In the genomic region with DNA sequence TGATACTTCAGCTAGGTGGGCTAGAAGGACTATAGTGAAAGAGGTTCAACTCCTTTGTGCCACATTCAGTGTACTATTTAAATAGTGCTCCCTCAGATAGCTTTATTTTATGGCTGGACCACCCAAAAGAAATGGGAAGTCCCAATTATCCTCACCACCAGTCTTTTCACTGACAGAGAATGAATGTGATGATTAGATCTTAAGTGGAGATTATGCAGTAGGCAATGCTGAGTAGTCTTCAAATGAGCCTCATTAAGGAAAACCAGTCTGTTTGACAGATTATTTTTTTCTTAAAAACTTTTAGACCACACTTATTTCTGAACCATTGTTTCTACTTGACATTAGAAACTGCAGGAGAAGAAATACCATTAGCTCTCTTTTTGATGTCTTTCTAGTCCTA, we compare ENCODE assay signal across 32 mouse cellular contexts.
"Had no signal": no experiment of that assay in that cellular context is flagged by ENCODE, and none has a peak within 500 bp of the region (broad histone marks: within the 10 kb centered on the region; RNA-seq: fewer than 3 reads in every experiment).

No protein-coding gene starts in this region.

- H3K27ac ChIP-seq: left cerebral cortex, adult 2 months; limb, embryonic 10.5 days; limb, embryonic 12.5 days; limb, embryonic 13.5 days; limb, embryonic 15.5 days; liver, embryonic 12.5 days; liver, embryonic 13.5 days; liver, embryonic 14.5 days; liver, embryonic 15.5 days; lung, embryonic 15.5 days; macrophage; midbrain, embryonic 10.5 days; midbrain, embryonic 12.5 days; midbrain, embryonic 13.5 days; midbrain, embryonic 15.5 days had no signal

- DNase-seq: left cerebral cortex, postnatal 4 days; liver; liver, embryonic 13.5 days; liver, postnatal 0 days; lung, adult 18-20 months; lung, adult 2 months; lung, embryonic 14.5 days; lung, postnatal 10 days; lung, postnatal 14 days; lung, postnatal 36 days; lung, postnatal 4 days; midbrain, embryonic 14.5 days had no signal

- H3K36me3 ChIP-seq: limb, embryonic 10.5 days; limb, embryonic 12.5 days; limb, embryonic 13.5 days; limb, embryonic 15.5 days; liver, embryonic 12.5 days; liver, embryonic 13.5 days; liver, embryonic 15.5 days; lung, embryonic 15.5 days; midbrain, embryonic 10.5 days; midbrain, embryonic 12.5 days; midbrain, embryonic 13.5 days; midbrain, embryonic 15.5 days had no signal

- H3K9ac ChIP-seq: limb, embryonic 12.5 days; limb, embryonic 13.5 days; limb, embryonic 15.5 days; liver, embryonic 12.5 days; liver, embryonic 13.5 days; liver, embryonic 14.5 days; liver, embryonic 15.5 days; liver, postnatal 0 days; lung, embryonic 14.5 days; lung, embryonic 15.5 days; midbrain, embryonic 12.5 days; midbrain, embryonic 13.5 days; midbrain, embryonic 15.5 days had no signal

- ATAC-seq: liver, embryonic 12.5 days; liver, postnatal 0 days; lung, postnatal 0 days; midbrain, embryonic 13.5 days; midbrain, embryonic 15.5 days; midbrain, embryonic 16.5 days had no signal

- H3K4me3 ChIP-seq: left cerebral cortex, adult 2 months; limb, embryonic 10.5 days; limb, embryonic 12.5 days; limb, embryonic 13.5 days; limb, embryonic 15.5 days; liver, embryonic 12.5 days; liver, embryonic 13.5 days; liver, embryonic 15.5 days; lung, embryonic 15.5 days; megakaryocyte, embryonic 14.5 days; midbrain, embryonic 10.5 days; midbrain, embryonic 12.5 days; midbrain, embryonic 13.5 days; midbrain, embryonic 15.5 days; myocyte had no signal

- H3K4me2 ChIP-seq: limb, embryonic 12.5 days; limb, embryonic 13.5 days; limb, embryonic 15.5 days; liver, embryonic 11.5 days; liver, embryonic 12.5 days; liver, embryonic 13.5 days; liver, embryonic 15.5 days; lung, embryonic 14.5 days; lung, embryonic 15.5 days; midbrain, embryonic 11.5 days; midbrain, embryonic 12.5 days; midbrain, embryonic 13.5 days; midbrain, embryonic 15.5 days had no signal

- H3K9me3 ChIP-seq: limb, embryonic 10.5 days; limb, embryonic 12.5 days; limb, embryonic 13.5 days; limb, embryonic 15.5 days; liver, embryonic 12.5 days; liver, embryonic 13.5 days; liver, embryonic 15.5 days; lung, embryonic 15.5 days; megakaryocyte, embryonic 14.5 days; midbrain, embryonic 10.5 days; midbrain, embryonic 12.5 days; midbrain, embryonic 13.5 days; midbrain, embryonic 15.5 days had no signal

- H3K4me1 ChIP-seq: limb, embryonic 10.5 days; limb, embryonic 12.5 days; limb, embryonic 13.5 days; limb, embryonic 15.5 days; liver, embryonic 12.5 days; liver, embryonic 13.5 days; liver, embryonic 15.5 days; lung, embryonic 15.5 days; megakaryocyte, embryonic 14.5 days; midbrain, embryonic 12.5 days; midbrain, embryonic 13.5 days; midbrain, embryonic 15.5 days had no signal

- H3K27me3 ChIP-seq: limb, embryonic 12.5 days; limb, embryonic 13.5 days; limb, embryonic 15.5 days; liver, embryonic 12.5 days; liver, embryonic 13.5 days; liver, embryonic 15.5 days; lung, embryonic 15.5 days; megakaryocyte, embryonic 14.5 days; midbrain, embryonic 12.5 days; midbrain, embryonic 13.5 days; midbrain, embryonic 15.5 days had no signal
